Mouse (Mus musculus) thymus, adult 2 months (tissue): ENCODE measurements around the gene Fam214b. TPM values are rescaled to one million over a fixed set of nuclear protein-coding genes. Genes with fewer than 3 reads are reported as not detected.

Experiments used
- DNase-seq: peaks from one replicate; pipeline ENCODE4 v3.0.0; 2021
- H3K27ac ChIP-seq: fragments of 200-500 bp; 2 replicates; pipeline ENCODE4 v1.5.1; 2012; ENCODE audit warnings: low read length, control low read depth; ENCODE audit not compliant: control insufficient read depth, insufficient read depth
- H3K27me3 ChIP-seq: fragments of 200-500 bp; 2 replicates; pipeline ENCODE4 v1.6.1; 2012; ENCODE audit warnings: mild to moderate bottlenecking, low read length, moderate library complexity, mixed read lengths; ENCODE audit not compliant: control insufficient read depth, insufficient read depth
- H3K36me3 ChIP-seq: fragments of 200-500 bp; 2 replicates; pipeline ENCODE4 v1.6.1; 2012; ENCODE audit warnings: mild to moderate bottlenecking, low read length, moderate library complexity; ENCODE audit not compliant: control insufficient read depth, insufficient read depth
- H3K4me1 ChIP-seq: fragments of 200-500 bp; replicated peaks from 2 replicates; pipeline ENCODE4 v1.6.1; 2012; ENCODE audit warnings: low read length; ENCODE audit not compliant: control insufficient read depth, insufficient read depth
- H3K4me3 ChIP-seq: fragments of 200-500 bp; 2 replicates; pipeline ENCODE4 v1.5.1; 2012; ENCODE audit warnings: mild to moderate bottlenecking, low read length, control low read depth, moderate library complexity; ENCODE audit not compliant: control insufficient read depth, insufficient read depth
- CTCF ChIP-seq: fragments of 200-500 bp; IDR thresholded peaks from 2 replicates; pipeline ENCODE4 v1.5.1; 2012; ENCODE audit warnings: mild to moderate bottlenecking, control low read depth, low read length, moderate library complexity, borderline replicate concordance; ENCODE audit not compliant: control insufficient read depth, poor library complexity, insufficient read depth; ENCODE audit errors: extremely low read depth
- POLR2A ChIP-seq: fragments of 200-500 bp; IDR thresholded peaks from 2 replicates; pipeline ENCODE4 v1.6.1; 2012; ENCODE audit warnings: mild to moderate bottlenecking, low read length, control low read depth, moderate library complexity; ENCODE audit not compliant: control insufficient read depth, poor library complexity, insufficient read depth; ENCODE audit errors: extremely low read depth
- WGBS: fragments of 180-500 bp; shearing (Covaris S2); methylation state at CpG from one replicate; pipeline ENCODE4 v1.1.7; 2018; 5-methylcytosine and 5-hydroxymethylcytosine counted together
- polyA plus RNA-seq: library from polyadenylated mRNA; depleted of rRNA; stranded (reverse); fragments of >200 nt; gene quantifications from 2 replicates; pipeline ENCODE4 v1.2.3, GENCODE M21; 2012

The Fam214b gene
- polyA plus RNA-seq, 1 experiment: 9.8 TPM

DNA sequence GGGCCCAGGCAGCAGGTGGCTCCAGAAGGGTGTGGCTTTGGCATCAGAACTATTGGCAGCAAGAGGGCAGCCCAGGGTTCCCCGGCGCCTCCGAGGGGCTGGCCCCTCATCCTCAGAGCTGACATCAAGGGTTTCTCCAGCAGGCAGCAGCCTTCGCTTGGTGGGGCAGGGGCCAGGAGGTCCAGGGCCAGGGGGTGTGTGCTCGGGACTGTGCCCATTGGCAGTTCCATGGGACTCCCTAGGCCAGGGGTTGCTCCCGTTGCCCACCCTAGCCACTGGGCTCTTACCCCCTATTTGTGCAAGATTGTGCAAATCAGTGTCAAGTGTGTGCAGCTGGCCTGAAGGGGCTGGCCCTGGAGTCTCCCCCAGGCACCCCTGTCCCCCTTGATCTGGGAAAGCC, 10.2 kb downstream of the Fam214b start:
- H3K36me3 ChIP-seq: no peaks in the 10 kb centered on the region
- H3K4me3 ChIP-seq: no peak overlapping the region
- WGBS: 93% methylated on average over 6 of the region's 6 CpGs
- H3K4me1 ChIP-seq: peaks cover 15% of the 10 kb centered on the region
- TF ChIP-seq POLR2A (no peak), CTCF (no peak)
- H3K27me3 ChIP-seq: no peaks in the 10 kb centered on the region
- H3K27ac ChIP-seq: no peak overlapping the region
- DNase-seq: no peak

DNA sequence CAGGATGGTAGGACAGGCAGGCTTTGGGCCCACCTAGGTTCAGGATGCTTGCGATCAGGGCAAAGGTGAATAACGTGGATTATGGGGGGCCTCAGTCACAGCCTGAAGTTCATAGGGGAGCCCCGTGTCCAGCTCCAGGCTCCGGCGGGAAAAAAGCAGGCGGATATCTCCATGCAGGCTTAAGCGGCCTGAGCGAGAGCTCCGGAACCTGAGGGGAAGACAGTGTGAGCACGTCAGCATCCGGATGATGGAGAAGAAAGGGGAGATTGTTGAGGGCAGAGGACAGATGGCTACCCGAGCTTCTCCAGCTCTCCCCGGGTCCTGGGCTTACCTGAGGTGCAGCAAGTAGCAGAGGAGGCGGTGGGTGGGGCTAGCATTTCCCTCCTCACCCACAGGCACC, 12.5 kb downstream of the Fam214b start:
- H3K27me3 ChIP-seq: no peaks in the 10 kb centered on the region
- no peak for DNase-seq
- WGBS: 98% methylated on average over 14 of the region's 14 CpGs
- no peak for TF ChIP-seq CTCF
- no peak for TF ChIP-seq POLR2A
- no peak overlapping the region for H3K4me3 ChIP-seq
- H3K4me1 ChIP-seq: peaks cover 9% of the 10 kb centered on the region
- H3K36me3 ChIP-seq: no peaks in the 10 kb centered on the region
- H3K27ac ChIP-seq: no peak overlapping the region

DNA sequence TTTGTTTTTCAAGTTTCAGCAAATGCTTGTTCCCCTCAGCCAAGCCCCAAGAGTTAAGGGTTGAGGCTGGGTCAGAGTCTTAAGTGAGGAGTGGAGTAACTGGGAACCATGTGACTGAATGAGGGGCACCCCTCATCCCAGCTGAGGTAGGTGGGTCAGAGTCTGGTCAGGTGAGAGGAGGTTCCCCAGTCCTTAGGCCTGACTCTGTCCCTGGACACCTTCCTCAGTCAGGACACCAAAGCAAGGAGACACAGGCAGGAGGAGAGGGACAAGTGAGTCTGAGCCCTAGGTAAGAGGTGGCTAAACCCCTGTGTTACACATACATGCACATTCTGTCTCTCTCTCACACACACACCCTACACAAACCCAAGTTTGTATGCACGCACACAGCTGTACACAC, 13.5 kb downstream of the Fam214b start:
- Histone ChIP-seq H3K36me3 (no peaks in the 10 kb centered on the region), H3K4me1 (peaks cover 9% of the 10 kb centered on the region), H3K27me3 (no peaks in the 10 kb centered on the region), H3K4me3 (no peak overlapping the region), H3K27ac (no peak overlapping the region)
- TF ChIP-seq CTCF (no peak), POLR2A (no peak)
- no peak for DNase-seq
- 100% methylated on average over 1 of the region's 1 CpGs for WGBS

DNA sequence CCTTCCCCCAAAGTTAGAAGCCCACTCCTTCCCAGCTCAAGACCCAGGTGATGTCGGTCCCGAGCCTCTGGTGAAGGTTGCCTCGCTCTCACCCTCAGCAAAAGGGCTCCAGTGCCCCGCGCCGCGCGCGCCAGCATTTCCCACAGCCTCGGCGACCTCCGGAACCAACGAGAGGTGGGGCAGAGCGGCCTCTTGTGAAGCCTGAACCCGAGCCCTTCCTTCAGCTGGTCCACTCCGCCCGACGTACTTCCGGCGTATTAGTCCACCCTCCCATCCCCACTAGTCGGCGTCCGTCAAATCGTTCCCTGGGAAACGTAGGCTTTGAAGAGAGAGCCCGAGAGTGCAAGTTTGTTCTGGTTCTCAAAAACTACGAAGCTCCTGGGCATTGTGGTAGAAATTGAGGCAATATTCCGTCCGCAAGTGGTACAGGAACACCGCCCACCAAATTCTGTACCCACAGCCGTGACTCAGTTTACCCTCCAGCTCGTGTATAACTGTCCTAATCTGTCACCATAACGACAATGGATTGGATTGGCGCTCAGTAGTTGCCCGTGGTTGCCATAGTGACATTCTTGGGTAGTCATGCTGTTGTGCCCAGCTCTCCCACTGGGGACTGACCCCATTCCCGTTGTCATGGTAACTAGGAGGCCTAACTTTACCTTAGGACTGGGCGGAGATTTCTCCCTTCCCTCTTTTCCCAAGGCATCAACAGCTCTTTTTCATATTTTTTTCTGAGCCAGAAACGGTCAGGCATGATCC, 14.6 kb downstream of the Fam214b start, which contains the start of gene Stoml2:
Gene Stoml2 (minus strand): TSS at position 474 of the 759 bp plus-strand sequence.
- DNase-seq: peak; percentile 94
- WGBS: 3% methylated on average over 38 of the region's 38 CpGs

DNA sequence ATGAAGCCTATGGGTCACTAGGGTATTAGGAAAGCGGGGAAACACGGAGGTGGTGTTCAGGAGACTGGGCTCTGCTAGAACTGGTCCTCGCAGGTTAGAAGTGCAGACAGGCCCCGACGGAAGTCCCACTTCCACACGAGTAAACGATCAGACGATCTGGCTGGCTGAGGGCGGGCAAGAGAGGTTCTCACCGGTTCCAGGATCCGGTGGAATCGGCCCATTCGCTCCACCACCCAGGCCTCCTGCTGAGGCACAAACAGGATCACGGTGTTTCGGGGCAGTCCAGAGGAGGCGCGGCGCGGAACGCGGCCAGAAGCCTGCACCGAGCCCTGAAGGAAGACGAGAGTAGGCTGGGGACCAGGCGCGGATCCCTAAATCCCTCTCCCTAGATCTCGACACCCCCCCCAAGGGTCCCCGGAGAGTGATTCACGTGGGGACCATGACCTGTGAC, 15.2 kb downstream of the Fam214b start:
- no peaks in the 10 kb centered on the region for H3K36me3 ChIP-seq
- H3K4me3 ChIP-seq: peak overlapping the region; percentile 69
- no peak for DNase-seq
- peak overlapping the region; percentile 62; the same call in 1 of the 2 replicates for H3K27ac ChIP-seq
- no peaks in the 10 kb centered on the region for H3K27me3 ChIP-seq
- TF ChIP-seq POLR2A: no peak
- TF ChIP-seq CTCF: no peak
- 3% methylated on average over 28 of the region's 28 CpGs for WGBS
- H3K4me1 ChIP-seq: peaks cover 9% of the 10 kb centered on the region

More for the DNA sequence above, 14.6 kb downstream of the Fam214b start, which contains the start of gene Stoml2:
- Histone ChIP-seq H3K4me1 (peaks cover 9% of the 10 kb centered on the region), H3K27me3 (no peaks in the 10 kb centered on the region), H3K4me3 (peak within 1 kb of the TSS; percentile 69), H3K27ac (peak within 1 kb of the TSS; percentile 62; the same call in 1 of the 2 replicates), H3K36me3 (no peaks in the 10 kb centered on the region)
- peak; percentile 71 for TF ChIP-seq POLR2A
- TF ChIP-seq CTCF: peak; percentile 40; the same call in 1 of the 2 replicates

DNA sequence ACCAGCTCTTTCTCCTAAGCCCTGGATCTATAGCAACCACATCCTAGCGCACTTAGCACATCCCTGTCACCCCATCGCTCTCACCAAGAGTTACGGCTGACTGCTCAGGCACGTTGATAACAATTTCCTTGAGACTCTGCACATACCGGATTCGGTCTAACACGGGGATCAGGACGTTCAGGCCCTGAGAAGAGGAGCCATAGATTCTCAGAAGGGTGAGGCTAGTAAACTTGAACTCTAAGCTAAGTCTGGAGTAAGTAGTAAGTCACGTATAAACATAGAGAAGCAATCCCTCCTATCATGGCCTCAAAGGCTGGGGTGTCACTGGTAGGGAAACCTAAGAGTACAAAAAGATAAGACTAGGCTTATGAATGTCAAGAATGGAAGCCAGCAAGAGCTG, 15.7 kb downstream of the Fam214b start:
- no peaks in the 10 kb centered on the region for H3K36me3 ChIP-seq

DNA sequence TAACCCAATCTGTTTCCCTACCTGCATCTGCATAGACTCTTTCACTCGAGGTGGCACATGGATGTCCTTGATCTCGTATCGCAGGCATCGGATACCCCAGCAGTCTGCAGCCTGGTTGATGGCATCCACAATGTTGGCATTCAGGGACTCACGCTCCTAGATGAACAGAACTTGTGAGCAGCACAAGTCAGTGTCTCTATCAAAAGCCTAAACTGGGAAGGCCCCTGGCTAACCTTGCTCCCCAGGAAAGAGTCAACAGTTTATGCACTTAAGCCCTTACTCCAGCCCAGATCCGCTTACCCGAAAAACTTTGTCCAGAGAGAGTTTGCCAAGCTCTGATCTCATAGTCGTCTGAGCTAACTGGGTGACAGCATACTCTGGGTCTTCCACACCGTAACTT, 16.3 kb downstream of the Fam214b start:
- DNase-seq: no peak
- 94% methylated on average over 9 of the region's 9 CpGs for WGBS
- H3K27me3 ChIP-seq: no peaks in the 10 kb centered on the region
- no peak overlapping the region for H3K4me3 ChIP-seq
- TF ChIP-seq POLR2A (no peak), CTCF (no peak)
- no peak overlapping the region for H3K27ac ChIP-seq
- H3K4me1 ChIP-seq: peaks cover 13% of the 10 kb centered on the region
- no peaks in the 10 kb centered on the region for H3K36me3 ChIP-seq

More for the DNA sequence above, 15.7 kb downstream of the Fam214b start:
- no peak overlapping the region; the same call in 1 of the 2 replicates for H3K27ac ChIP-seq
- H3K4me3 ChIP-seq: peak overlapping the region; percentile 69; the same call in 1 of the 2 replicates
- no peak for TF ChIP-seq POLR2A
- no peak for TF ChIP-seq CTCF
- H3K4me1 ChIP-seq: peaks cover 9% of the 10 kb centered on the region
- 85% methylated on average over 9 of the region's 9 CpGs for WGBS
- no peak for DNase-seq
- no peaks in the 10 kb centered on the region for H3K27me3 ChIP-seq
